Mouse (Mus musculus) midbrain, embryonic 12.5 days (tissue): ENCODE measurements at regions not wholly inside any gene's neighbourhood (a gene's known extent, or its start where the extent isn't known, plus 50 kb on each side); places are given as distances from the start of the nearest gene placed in this dataset.

ENCODE experiments used
- ATAC-seq: fragments of 200-750 bp; cut with Nextera tagmentation; 2 replicates; pipeline ENCODE4 v1.8.0; 2017; ENCODE audit warnings: low read depth, moderate TSS enrichment, moderate library complexity; ENCODE audit not compliant: low FRiP score
- H3K27ac ChIP-seq: fragments of 300-500 bp; sonication (generic); replicated peaks from 2 replicates; pipeline ENCODE4 v1.5.1; 2016; ENCODE audit warnings: mild to moderate bottlenecking
- H3K27me3 ChIP-seq: fragments of 300-500 bp; sonication (generic); 2 replicates; pipeline ENCODE4 v1.6.1; 2016; ENCODE audit warnings: mild to moderate bottlenecking
- H3K36me3 ChIP-seq: fragments of 300-500 bp; sonication (generic); 2 replicates; pipeline ENCODE4 v1.6.1; 2016
- H3K4me1 ChIP-seq: fragments of 300-500 bp; sonication (generic); 2 replicates; pipeline ENCODE4 v1.6.1; 2016
- H3K4me2 ChIP-seq: fragments of 300-500 bp; sonication (generic); replicated peaks from 2 replicates; pipeline ENCODE4 v1.6.1; 2016; ENCODE audit warnings: mild to moderate bottlenecking, moderate library complexity
- H3K4me3 ChIP-seq: fragments of 300-500 bp; sonication (generic); 2 replicates; pipeline ENCODE4 v1.5.1; 2016; ENCODE audit warnings: mild to moderate bottlenecking
- H3K9ac ChIP-seq: fragments of 300-500 bp; sonication (generic); replicated peaks from 2 replicates; pipeline ENCODE4 v1.6.1; 2016; ENCODE audit warnings: mild to moderate bottlenecking, moderate library complexity
- H3K9me3 ChIP-seq: fragments of 300-500 bp; sonication (generic); 2 replicates; pipeline ENCODE4 v1.6.1; 2016; ENCODE audit warnings: mild to moderate bottlenecking
- WGBS: fragments of 180-500 bp; shearing (Covaris S2); methylation state at CpG from one replicate; pipeline ENCODE4 v1.1.7; 2016; 5-methylcytosine and 5-hydroxymethylcytosine counted together

DNA sequence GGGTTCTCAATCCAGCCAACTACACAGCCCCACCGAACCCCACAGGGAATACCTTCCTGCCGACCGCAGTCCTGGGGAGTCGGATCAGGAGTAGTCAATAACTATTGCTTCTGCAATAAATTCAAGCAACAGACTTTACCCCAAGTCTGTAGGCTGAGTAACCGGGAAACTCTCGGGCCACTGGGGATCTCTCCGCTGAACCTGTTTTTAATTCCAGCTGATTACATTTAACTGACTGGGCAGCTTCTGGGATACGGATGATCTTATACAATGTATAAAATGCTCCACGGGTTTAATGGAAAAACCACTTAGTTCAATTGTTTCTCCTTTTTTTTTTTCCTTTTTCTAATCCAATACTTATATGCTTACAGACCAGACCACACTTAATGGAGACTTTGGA lies 336.6 kb downstream of the Agtpbp1 start:
- Histone ChIP-seq H3K27me3 (no peaks in the 10 kb centered on the region), H3K27ac (no peak overlapping the region), H3K4me1 (peaks cover 19% of the 10 kb centered on the region), H3K9ac (no peak overlapping the region), H3K9me3 (no peaks in the 10 kb centered on the region), H3K4me2 (no peak overlapping the region), H3K36me3 (no peaks in the 10 kb centered on the region), H3K4me3 (no peak overlapping the region)
- no peak for ATAC-seq
- 78% methylated on average over 9 of the region's 9 CpGs for WGBS

DNA sequence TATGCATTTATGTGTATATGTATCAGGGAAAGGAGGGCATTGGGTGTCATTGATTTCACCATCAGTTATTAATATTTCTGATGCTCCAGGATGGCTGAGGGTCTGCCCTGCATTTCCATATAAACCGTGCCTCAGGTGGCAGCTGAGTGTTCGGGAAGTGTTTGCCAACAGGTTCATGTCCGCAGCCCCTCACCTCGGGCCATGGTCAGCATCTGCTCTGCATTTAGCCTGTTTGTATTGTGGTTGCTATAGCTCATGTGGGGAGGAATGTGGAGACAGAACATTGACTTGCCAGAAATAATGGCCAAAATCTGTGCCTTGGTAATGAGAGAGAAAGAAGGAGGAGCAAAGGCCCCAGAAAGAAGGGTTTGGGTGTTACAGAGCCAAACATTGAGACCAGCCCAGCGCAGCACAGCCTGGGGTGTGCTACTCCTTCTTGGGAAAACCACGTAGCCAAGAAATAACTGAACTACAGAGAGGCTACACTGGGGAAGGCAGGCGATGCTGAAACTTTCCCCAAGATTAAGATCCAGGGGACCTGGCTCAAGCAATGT lies 338.0 kb downstream of the Agtpbp1 start:
- H3K4me3 ChIP-seq, result no peak overlapping the region
- no peaks in the 10 kb centered on the region for H3K36me3 ChIP-seq
- peaks cover 16% of the 10 kb centered on the region for H3K4me1 ChIP-seq
- H3K9ac ChIP-seq, result no peak overlapping the region
- 81% methylated on average over 7 of the region's 7 CpGs for WGBS
- ATAC-seq, result no peak
- H3K9me3 ChIP-seq, result no peaks in the 10 kb centered on the region
- H3K4me2 ChIP-seq, result no peak overlapping the region
- no peaks in the 10 kb centered on the region for H3K27me3 ChIP-seq
- no peak overlapping the region for H3K27ac ChIP-seq

DNA sequence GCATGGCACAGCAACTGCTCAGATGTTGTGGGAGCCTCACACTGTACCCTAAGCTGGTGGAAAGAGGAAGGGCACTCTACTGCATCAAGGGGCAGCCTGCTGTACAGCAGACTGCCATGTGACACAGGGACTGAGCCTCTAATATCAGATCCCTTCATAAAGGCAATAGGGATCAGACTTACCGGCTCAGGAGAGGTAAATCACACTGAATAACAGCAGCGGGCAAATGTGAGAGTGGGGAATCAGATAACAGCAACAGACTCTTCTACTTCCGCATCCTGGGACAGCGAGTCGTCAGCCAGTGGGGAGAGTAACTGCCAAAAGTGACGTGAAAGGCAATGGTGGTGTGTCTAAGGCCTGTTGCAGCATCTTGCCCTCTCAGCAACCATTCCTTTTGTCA lies 339.0 kb downstream of the Agtpbp1 start:
- H3K4me1 ChIP-seq, result peaks cover 6% of the 10 kb centered on the region
- no peaks in the 10 kb centered on the region for H3K9me3 ChIP-seq
- no peak overlapping the region for H3K9ac ChIP-seq
- no peaks in the 10 kb centered on the region for H3K27me3 ChIP-seq
- ATAC-seq, result no peak
- no peak overlapping the region for H3K4me3 ChIP-seq
- no peak overlapping the region for H3K4me2 ChIP-seq
- H3K36me3 ChIP-seq, result no peaks in the 10 kb centered on the region
- no peak overlapping the region for H3K27ac ChIP-seq
- WGBS, result 88% methylated on average over 6 of the region's 6 CpGs

DNA sequence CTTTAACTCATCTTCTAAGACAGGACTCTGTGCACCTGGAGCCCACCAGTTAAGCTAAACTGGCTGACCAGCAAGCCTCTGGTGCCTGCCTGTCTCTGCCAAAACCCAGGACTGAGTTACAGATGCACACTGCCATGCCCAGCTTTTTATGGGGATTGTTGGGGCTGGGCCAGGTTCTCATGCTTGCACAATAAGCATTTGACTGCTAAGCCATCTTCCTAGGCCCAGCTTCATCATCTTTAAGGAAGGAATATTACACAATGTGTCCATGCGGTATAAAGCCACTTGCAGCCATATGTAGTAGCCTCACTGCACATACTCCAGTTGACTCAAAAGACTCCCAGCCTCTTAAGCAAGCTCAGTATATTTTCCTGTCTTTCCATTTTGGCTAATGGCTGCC lies 340.4 kb downstream of the Agtpbp1 start:
- WGBS, result 94% methylated on average over 1 of the region's 1 CpGs
- Histone ChIP-seq H3K9me3 (no peaks in the 10 kb centered on the region), H3K27ac (no peak overlapping the region), H3K9ac (no peak overlapping the region), H3K4me2 (no peak overlapping the region), H3K27me3 (no peaks in the 10 kb centered on the region), H3K4me3 (no peak overlapping the region), H3K36me3 (no peaks in the 10 kb centered on the region), H3K4me1 (no peaks in the 10 kb centered on the region)
- ATAC-seq, result no peak

DNA sequence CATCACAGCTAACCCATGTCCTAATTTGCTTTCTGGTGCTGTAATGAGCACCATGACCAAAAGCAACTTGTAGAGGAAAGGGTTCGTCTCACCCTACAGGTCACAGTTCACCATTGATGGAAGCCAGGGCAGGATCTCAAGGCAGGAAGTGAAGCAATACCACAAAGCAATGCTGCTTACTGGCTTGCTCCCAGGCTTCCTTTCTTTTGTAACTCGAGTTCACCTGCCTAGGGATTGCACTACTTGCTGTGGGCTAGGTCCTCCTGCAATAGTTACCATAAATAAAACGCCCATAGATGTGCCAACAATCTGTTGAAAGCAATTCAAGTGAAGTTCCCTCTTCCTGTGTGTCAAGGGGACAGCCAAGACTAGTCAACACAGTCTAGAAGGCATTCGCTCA lies 342.4 kb downstream of the Agtpbp1 start:
- Histone ChIP-seq H3K9me3 (no peaks in the 10 kb centered on the region), H3K27me3 (no peaks in the 10 kb centered on the region), H3K27ac (no peak overlapping the region), H3K4me3 (no peak overlapping the region), H3K9ac (no peak overlapping the region), H3K4me2 (no peak overlapping the region), H3K36me3 (no peaks in the 10 kb centered on the region), H3K4me1 (no peaks in the 10 kb centered on the region)
- no peak for ATAC-seq
- 71% methylated on average over 4 of the region's 4 CpGs for WGBS

DNA sequence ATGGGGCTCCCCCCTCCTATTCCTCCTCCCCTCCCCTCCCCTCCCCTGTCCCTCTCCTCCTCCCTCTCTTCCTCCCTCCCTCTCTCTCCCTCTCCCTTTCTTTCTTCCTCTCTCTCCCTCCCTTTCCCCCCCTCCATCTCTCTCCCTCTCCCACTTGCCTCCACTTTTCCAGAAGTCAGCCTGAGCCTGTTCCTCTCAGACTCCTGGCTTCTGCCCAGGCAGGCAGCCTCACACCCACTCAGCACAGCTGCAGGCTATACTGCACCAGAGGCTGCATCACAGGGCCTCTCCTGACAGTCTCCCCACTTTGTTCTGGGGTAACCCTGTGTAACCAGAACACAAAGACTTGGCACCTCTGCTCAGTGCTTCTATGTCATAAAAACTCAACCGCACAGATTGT lies 346.3 kb downstream of the Agtpbp1 start:
- H3K27ac ChIP-seq, result no peak overlapping the region

DNA sequence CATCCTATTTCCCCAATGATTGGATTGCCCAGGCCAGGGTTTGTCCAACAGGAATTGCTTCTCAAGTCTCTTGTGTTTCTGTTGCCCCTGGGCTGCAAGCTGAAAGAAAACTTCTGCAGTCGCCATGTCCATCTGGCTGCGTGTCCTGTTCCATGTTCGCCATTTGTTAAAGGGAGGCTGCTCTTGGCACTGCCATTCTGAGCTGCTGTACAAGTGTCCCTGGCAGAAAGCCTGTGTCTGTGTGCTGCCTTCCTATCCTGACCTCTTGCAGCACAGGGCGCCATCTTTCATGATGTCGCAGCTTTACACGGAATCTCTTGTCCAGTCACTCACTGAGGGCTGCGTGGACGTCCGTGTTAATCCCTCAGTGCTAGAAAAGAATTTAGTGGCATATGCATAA lies 349.2 kb downstream of the Agtpbp1 start:
- no peak overlapping the region for H3K9ac ChIP-seq
- no peak overlapping the region for H3K27ac ChIP-seq
- no peak overlapping the region for H3K4me2 ChIP-seq
- no peak overlapping the region for H3K4me3 ChIP-seq
- no peaks in the 10 kb centered on the region for H3K9me3 ChIP-seq
- H3K36me3 ChIP-seq, result no peaks in the 10 kb centered on the region
- no peak for ATAC-seq
- no peaks in the 10 kb centered on the region for H3K4me1 ChIP-seq
- WGBS, result 94% methylated on average over 9 of the region's 9 CpGs
- H3K27me3 ChIP-seq, result no peaks in the 10 kb centered on the region

More for the DNA sequence above, 346.3 kb downstream of the Agtpbp1 start:
- Histone ChIP-seq H3K4me1 (no peaks in the 10 kb centered on the region), H3K27me3 (no peaks in the 10 kb centered on the region), H3K36me3 (no peaks in the 10 kb centered on the region), H3K4me3 (no peak overlapping the region), H3K9ac (no peak overlapping the region), H3K4me2 (no peak overlapping the region), H3K9me3 (no peaks in the 10 kb centered on the region)
- no peak for ATAC-seq
- WGBS, result 76% methylated on average over 1 of the region's 1 CpGs

DNA sequence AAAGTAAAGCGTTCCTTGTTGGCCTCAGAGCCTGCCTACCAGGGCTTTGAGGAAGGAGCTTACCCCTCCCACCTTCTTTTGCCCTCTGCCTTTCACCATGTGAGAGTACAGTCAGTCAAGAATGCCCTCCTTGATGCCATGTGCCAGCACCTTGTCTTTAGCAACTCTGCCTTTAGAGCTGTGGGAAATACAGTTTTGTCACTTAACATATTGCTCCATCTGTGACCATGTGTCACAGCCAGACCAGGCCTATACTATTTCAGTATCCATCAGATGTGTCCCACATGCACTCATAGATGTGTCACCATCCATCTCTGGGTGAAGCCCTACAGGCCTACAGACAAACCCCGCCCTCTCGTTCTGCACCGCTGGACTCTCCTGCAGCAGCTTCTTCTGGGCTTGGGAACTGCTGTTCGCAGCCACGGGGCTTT lies 355.9 kb downstream of the Agtpbp1 start:
- H3K27me3 ChIP-seq, result no peaks in the 10 kb centered on the region
- WGBS, result 92% methylated on average over 6 of the region's 6 CpGs
- no peaks in the 10 kb centered on the region for H3K36me3 ChIP-seq
- no peak overlapping the region for H3K27ac ChIP-seq
- H3K9ac ChIP-seq, result no peak overlapping the region
- no peak for ATAC-seq
- H3K4me1 ChIP-seq, result 0 out of 2 replicates have a peak, but pooled peaks cover 7% of the 10 kb centered on the region
- no peaks in the 10 kb centered on the region for H3K9me3 ChIP-seq
- H3K4me2 ChIP-seq, result no peak overlapping the region
- no peak overlapping the region for H3K4me3 ChIP-seq

DNA sequence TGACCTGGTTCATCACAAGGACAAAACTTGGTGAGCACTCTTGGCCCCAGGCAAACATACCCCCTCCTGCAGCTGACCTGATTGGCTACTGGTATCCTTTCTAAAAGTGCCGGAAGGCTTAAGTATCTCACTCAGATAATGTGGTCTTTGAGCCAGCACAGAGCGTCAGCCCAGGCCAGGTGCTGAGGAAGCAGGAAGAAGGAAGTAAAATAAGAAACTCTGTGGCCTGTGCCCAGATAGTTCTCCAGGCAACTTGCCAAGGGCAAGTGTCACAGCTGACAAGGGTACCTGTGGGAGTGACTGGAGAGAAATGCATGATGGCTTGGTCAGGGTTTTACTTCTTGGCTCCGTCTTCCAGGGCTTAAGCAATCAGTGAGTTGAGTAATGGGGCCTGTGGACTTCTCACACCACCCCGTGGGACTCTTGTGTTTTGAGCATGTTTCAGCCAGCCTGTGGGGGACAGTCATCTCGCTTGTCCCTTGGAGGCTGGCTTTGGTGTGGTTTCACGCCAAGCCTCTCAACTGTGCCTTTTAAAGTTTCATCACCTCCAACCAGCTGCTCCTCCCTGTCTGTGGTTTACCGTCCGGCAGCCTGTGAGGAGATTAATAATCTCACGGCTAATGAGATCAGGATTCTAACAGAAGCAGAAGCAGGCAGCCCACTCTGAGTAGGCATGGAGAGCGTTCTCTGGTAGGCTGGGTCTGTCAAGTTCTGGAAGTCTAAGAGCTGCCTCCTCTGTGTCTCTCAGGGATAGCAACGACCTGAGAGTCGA lies 356.8 kb downstream of the Agtpbp1 start:
- ATAC-seq, result no peak

DNA sequence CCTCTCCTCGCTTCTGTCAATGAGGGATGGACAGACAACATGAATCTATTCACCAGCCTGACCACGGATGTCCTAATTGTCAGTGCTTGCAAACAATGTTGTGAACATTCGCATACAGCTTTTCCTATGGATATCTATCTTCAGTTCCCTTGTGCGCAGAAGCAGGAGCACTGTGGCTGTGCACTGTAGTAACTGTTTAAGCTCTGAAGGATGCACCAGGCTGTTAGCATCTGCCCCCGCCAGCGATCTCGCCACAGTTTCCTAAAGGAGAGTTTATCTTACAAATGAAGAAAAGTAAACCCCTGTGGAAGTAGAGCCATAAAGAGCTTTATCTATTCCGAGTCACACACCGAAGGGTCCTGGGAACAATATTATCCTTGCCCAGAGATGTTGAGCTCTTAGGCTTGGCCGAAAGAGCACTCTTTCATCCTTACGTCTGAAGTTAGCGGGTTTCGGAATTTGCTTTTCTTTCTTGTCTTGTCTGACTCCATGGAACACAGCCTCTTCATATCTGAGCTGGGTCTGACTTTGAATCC lies 357.4 kb downstream of the Agtpbp1 start:
- Histone ChIP-seq H3K4me3 (no peak overlapping the region), H3K9me3 (no peaks in the 10 kb centered on the region), H3K27ac (no peak overlapping the region), H3K4me1 (0 out of 2 replicates have a peak, but pooled peaks cover 7% of the 10 kb centered on the region), H3K9ac (no peak overlapping the region), H3K4me2 (no peak overlapping the region), H3K36me3 (no peaks in the 10 kb centered on the region), H3K27me3 (no peaks in the 10 kb centered on the region)
- ATAC-seq, result no peak
- 91% methylated on average over 13 of the region's 13 CpGs for WGBS

More for the DNA sequence above, 356.8 kb downstream of the Agtpbp1 start:
- H3K4me2 ChIP-seq, result no peak overlapping the region
- H3K27me3 ChIP-seq, result no peaks in the 10 kb centered on the region
- H3K27ac ChIP-seq, result no peak overlapping the region
- 67% methylated on average over 12 of the region's 12 CpGs for WGBS
- no peaks in the 10 kb centered on the region for H3K9me3 ChIP-seq
- H3K36me3 ChIP-seq, result no peaks in the 10 kb centered on the region
- no peak overlapping the region for H3K9ac ChIP-seq
- H3K4me3 ChIP-seq, result no peak overlapping the region
- H3K4me1 ChIP-seq, result 0 out of 2 replicates have a peak, but pooled peaks cover 7% of the 10 kb centered on the region

DNA sequence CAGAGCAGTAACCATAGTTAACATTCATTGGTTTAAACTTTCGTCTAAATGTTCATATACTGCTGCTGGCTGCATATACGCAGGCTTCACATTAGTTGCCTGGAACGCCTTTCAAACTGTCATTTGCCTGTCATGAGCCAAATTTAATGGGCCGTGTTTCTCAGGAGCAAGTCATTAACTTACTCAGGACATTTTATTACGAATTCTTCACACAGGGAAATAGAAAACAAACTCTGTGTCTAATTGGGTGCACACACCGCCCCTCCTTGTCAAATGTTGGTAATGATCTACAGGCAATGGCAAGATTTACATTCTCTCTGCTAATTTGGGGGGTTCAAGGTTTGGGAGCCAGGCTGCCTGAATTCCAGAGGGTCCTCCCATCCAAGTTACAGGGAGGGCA lies 364.4 kb downstream of the Agtpbp1 start:
- ATAC-seq, result no peak
- no peak overlapping the region for H3K27ac ChIP-seq

DNA sequence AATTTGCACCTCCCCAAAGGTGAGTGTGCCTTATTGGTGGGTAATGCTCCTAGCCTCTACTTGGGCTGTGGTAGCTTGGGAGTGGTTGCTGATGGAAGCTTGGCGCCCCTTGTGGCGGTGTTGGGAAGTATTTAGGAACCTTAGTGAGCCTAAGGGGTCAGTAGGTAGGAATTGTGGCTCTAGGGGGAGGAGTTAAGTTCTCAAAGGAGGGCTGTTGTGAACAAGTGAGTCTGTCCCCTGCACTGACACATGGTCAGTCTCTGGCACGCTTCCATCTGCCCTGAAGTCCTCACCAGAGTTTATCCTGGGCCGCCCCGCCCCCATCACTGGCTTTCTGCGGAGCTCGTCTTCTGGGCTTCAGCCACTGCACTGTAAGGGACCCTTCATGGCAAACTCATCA lies 364.9 kb downstream of the Agtpbp1 start:
- no peaks in the 10 kb centered on the region; the same call in 1 of the 2 replicates for H3K27me3 ChIP-seq
- H3K4me1 ChIP-seq, result no peaks in the 10 kb centered on the region
- H3K36me3 ChIP-seq, result no peaks in the 10 kb centered on the region
- no peaks in the 10 kb centered on the region for H3K9me3 ChIP-seq
- no peak overlapping the region for H3K4me3 ChIP-seq
- H3K4me2 ChIP-seq, result no peak overlapping the region
- WGBS, result 18% methylated on average over 7 of the region's 7 CpGs
- no peak overlapping the region for H3K9ac ChIP-seq
- no peak overlapping the region for H3K27ac ChIP-seq
- ATAC-seq, result no peak

More for the DNA sequence above, 364.4 kb downstream of the Agtpbp1 start:
- WGBS, result 82% methylated on average over 6 of the region's 6 CpGs
- Histone ChIP-seq H3K4me1 (no peaks in the 10 kb centered on the region), H3K4me3 (no peak overlapping the region), H3K9ac (no peak overlapping the region), H3K9me3 (no peaks in the 10 kb centered on the region), H3K4me2 (no peak overlapping the region), H3K27me3 (no peaks in the 10 kb centered on the region; the same call in 1 of the 2 replicates), H3K36me3 (no peaks in the 10 kb centered on the region)
